ENCODE assay signal across 8 mouse cellular contexts in genomic region chr12:116405045-116405835, GRCm38 (mm10). TPM values are rescaled to one million over a fixed set of nuclear protein-coding genes. Genes with fewer than 3 reads are reported as not detected.
DNase-seq lines count a peak whose midpoint lies in the region; ATAC-seq and TF ChIP-seq lines count a peak whose summit lies in the region.

Gene Ncapg2, plus strand, starts transcription at chr12:116405402.

- no peak for TF ChIP-seq CTCF in lung, adult 2 months (IDR thresholded peaks at IDR 0.05; ENCODE audit: insufficient read depth, low read length)

- H3K9me3 ChIP-seq in ES-E14 (ENCODE audit: control insufficient read depth, insufficient read depth, low read depth, low read length) = no peaks in the 10 kb centered on the region
- peaks cover 18% of the 10 kb centered on the region; the same call in 1 of the 2 replicates for H3K9me3 ChIP-seq in forebrain, embryonic 15.5 days

- H3K9ac ChIP-seq in ES-E14 (ENCODE audit: insufficient read depth, low read depth, low read length, poor library complexity, severe bottlenecking) = peak within 1 kb of the TSS; percentile 99
- peak within 1 kb of the TSS; percentile 62 for H3K9ac ChIP-seq in forebrain, embryonic 15.5 days (replicated peaks)

- peaks cover 0 to 2% of the 10 kb centered on the region in 2 experiments; a peak in 1 of 4 replicates for H3K4me1 ChIP-seq in ES-E14 (ENCODE audit: control insufficient read depth in 2 of 2, insufficient read depth in 2 of 2, low read length in 2 of 2, poor library complexity in 1 of 2)
- peaks cover 13% of the 10 kb centered on the region for H3K4me1 ChIP-seq in forebrain, embryonic 15.5 days
- no peaks in the 10 kb centered on the region for H3K4me1 ChIP-seq in lung, adult 2 months (ENCODE audit: control insufficient read depth, insufficient read depth, low read length)

- no peaks in the 10 kb centered on the region for H3K27me3 ChIP-seq in forebrain, embryonic 15.5 days

- peak; percentile 97 for DNase-seq in ES-E14 (ENCODE audit: low read depth, low spot score)
- DNase-seq in cerebellum, adult 11-12 months = peak; percentile 95
- peak; percentile 95 for DNase-seq in heart, postnatal 25 days (ENCODE audit: low spot score)
- peak; percentile 97 for DNase-seq in layer of hippocampus, adult 18-20 months (ENCODE audit: low spot score in 2 of 2)
- DNase-seq in lung, adult 2 months = peak; percentile 99
- peak; percentile 98 for DNase-seq in thymus, adult 18-20 months

- TF ChIP-seq POLR2A in lung, adult 2 months (IDR thresholded peaks at IDR 0.05; ENCODE audit: borderline replicate concordance, extremely low read depth, low read depth, low read length) = 0 out of 2 replicates have a peak, but pooled peaks have one; percentile 19

- under 1% methylated on average over 72 of the region's 72 CpGs for WGBS in forebrain, embryonic 15.5 days
- under 1% methylated on average over 72 of the region's 72 CpGs for WGBS in lung, adult 2 months

- peak within 1 kb of the TSS; percentile 78 for H3K27ac ChIP-seq in ES-E14 (ENCODE audit: insufficient read depth, low read depth, low read length, poor library complexity, severe bottlenecking)
- H3K27ac ChIP-seq in forebrain, embryonic 15.5 days (replicated peaks) = peak within 1 kb of the TSS; percentile 54

- H3K36me3 ChIP-seq in ES-E14 (ENCODE audit: control insufficient read depth, insufficient read depth, low read length, poor library complexity, severe bottlenecking) = peaks cover 18% of the 10 kb centered on the region
- peaks cover 9% of the 10 kb centered on the region for H3K36me3 ChIP-seq in forebrain, embryonic 15.5 days

- H3K4me2 ChIP-seq in forebrain, embryonic 15.5 days (replicated peaks) = peak within 1 kb of the TSS; percentile 71

- intact Hi-C loops in heart, postnatal 25 days (cut with DNase I) = loop anchor here (5.0 to 10.0 kb wide), 2 partner anchors 143 to 1890 kb away; partner anchors contain the start of gene Wdr60

- in situ Hi-C loops in ES-E14 (cut with MboI; ENCODE audit: low sequenced_read_pairs in 2 of 2, unreplicated experiment in 2 of 2) = no loop called here

- peak within 1 kb of the TSS; percentile 76 to 95 for H3K4me3 ChIP-seq in ES-E14 (ENCODE audit: insufficient read depth in 1 of 2, low read depth in 1 of 2, low read length in 2 of 2, poor library complexity in 1 of 2, severe bottlenecking in 1 of 2)
- H3K4me3 ChIP-seq in forebrain, embryonic 15.5 days = peak within 1 kb of the TSS; percentile 85
- peak within 1 kb of the TSS; percentile 63 for H3K4me3 ChIP-seq in lung, adult 2 months (replicated peaks; ENCODE audit: extremely low read depth, low read depth, low read length)

- ATAC-seq in forebrain, embryonic 15.5 days (replicated peaks) = peak; percentile 99
- ATAC-seq in neutrophil, adult 5-6 weeks (ENCODE audit: extremely low read depth, insufficient number of reproducible peaks, low FRiP score, poor library complexity, severe bottlenecking) = peak; percentile 97

TF ChIP-seq in ES-E14, 5 proteins besides CTCF, POLR2A, EP300 and RAD21:
- TF ChIP-seq MAFK (IDR thresholded peaks at IDR 0.05; ENCODE audit: insufficient read depth, low read depth, low read length) = no peak
- TF ChIP-seq ZC3H11A (IDR thresholded peaks at IDR 0.05; ENCODE audit: borderline replicate concordance, low read depth, low read length) = no peak
- TF ChIP-seq HCFC1 (IDR thresholded peaks at IDR 0.05; ENCODE audit: borderline replicate concordance, insufficient read depth, low read length) = peak; percentile 41; the same call in 1 of the 2 replicates
- TF ChIP-seq ZNF384 (IDR thresholded peaks at IDR 0.05; ENCODE audit: low read depth, low read length) = no peak
- TF ChIP-seq CHD2 (IDR thresholded peaks at IDR 0.05; ENCODE audit: low read depth, low read length) = peak; percentile 92

RNA-seq across cellular contexts. Expression of gene Ncapg2, which starts in this region (rescaled TPM):
- 42.4 and 55.4 TPM in 2 replicates for total RNA-seq in ES-E14 (2012; rRNA removed)
- 19.1 and 21.2 TPM in 2 replicates for polyA plus RNA-seq in forebrain, embryonic 15.5 days (2015; fragmentation: Nextera tagmentation; extraction: Ambion mirVana)
- 1 to 10 TPM; 2.7 to 3.5 TPM for total RNA-seq in heart, postnatal 25 days (2021)
- 1 to 10 TPM; 4.0 to 5.8 TPM for total RNA-seq in layer of hippocampus, adult 18-20 months (2021)
- polyA plus RNA-seq in lung, adult 2 months (2012; rRNA removed) = 0.63 and 1.4 TPM in 2 replicates
- 1.7 and 4.0 TPM in 2 replicates for total RNA-seq in neutrophil, adult 5-6 weeks (2017)

Comparison
In these comparisons a context has a peak if more than half of its experiments do, and no peak if none do; other contexts are left out.
1. Peak in every context shown above with its lines: DNase-seq, ATAC-seq, H3K4me3 ChIP-seq and H3K27ac ChIP-seq.